Mouse (Mus musculus) frontal cortex, postnatal 36 days (tissue): ENCODE data around the gene Exosc2.

Experiments used
- DNase-seq, 2 experiments: peaks; one replicate each; pipeline ENCODE4 v3.0.0; 2022; ENCODE audit warnings: low spot score in 2 of 2

Exosc2 gene

GRCm38 (mm10) chr2:31724730-31725490, 54.4 kb downstream of the Exosc2 start:
- DNase-seq, result no peak

- peak in 1 of 2 experiments; percentile 53 for DNase-seq
These were observed 57.2 kb downstream of the Exosc2 start for GRCm38 (mm10) chr2:31727576-31728277.

- DNase-seq, result no peak
These were observed 60.1 kb downstream of the Exosc2 start for GRCm38 (mm10) chr2:31730640-31731039.
